Mouse (Mus musculus): ENCODE results near the gene Arhgap33.
"Not testable (repeated sequence)": the region's sequence is repeated elsewhere in the genome, so short reads cannot be mapped to it uniquely, and the experiment has no call there.

Gene Arhgap33

GRCm38 (mm10) chr7:30495506-30496042, 39.3 kb downstream of the Arhgap33 start:
- DNase-seq (ENCODE audit: low spot score in 2 of 2) = not testable (repeated sequence)

- DNase-seq (ENCODE audit: low spot score in 2 of 2) = no peak
Measured at GRCm38 (mm10) chr7:30493401-30493931, 41.4 kb downstream of the Arhgap33 start, which contains the start of gene Prodh2. Gene Prodh2, plus strand, starts transcription at chr7:30493622.

GRCm38 (mm10) chr7:30492765-30493164, 42.1 kb downstream of the Arhgap33 start:
- peak; percentile 69 to 91 for DNase-seq (ENCODE audit: low spot score in 2 of 2)

- DNase-seq (ENCODE audit: low spot score in 2 of 2) = no peak
Measured at GRCm38 (mm10) chr7:30490957-30491307, 43.9 kb downstream of the Arhgap33 start.

- DNase-seq (ENCODE audit: low spot score in 2 of 2) = peak; percentile 36 to 71
Measured at GRCm38 (mm10) chr7:30490251-30490956, 44.5 kb downstream of the Arhgap33 start.

- DNase-seq (ENCODE audit: low spot score in 2 of 2) = no peak
Measured at GRCm38 (mm10) chr7:30484250-30484649, 50.6 kb downstream of the Arhgap33 start.

GRCm38 (mm10) chr7:30477415-30478381, 57.2 kb downstream of the Arhgap33 start:
- no peak for DNase-seq (ENCODE audit: low spot score in 2 of 2)

- not testable (repeated sequence) for DNase-seq (ENCODE audit: low spot score in 2 of 2)
Measured at GRCm38 (mm10) chr7:30476136-30476535, 58.7 kb downstream of the Arhgap33 start.

- no peak for DNase-seq (ENCODE audit: low spot score in 2 of 2)
Measured at GRCm38 (mm10) chr7:30474999-30475398, 59.9 kb downstream of the Arhgap33 start.

GRCm38 (mm10) chr7:30472411-30472810, 62.4 kb downstream of the Arhgap33 start:
- peak; percentile 43 to 78 for DNase-seq (ENCODE audit: low spot score in 2 of 2)
